Mouse (Mus musculus): ENCODE measurements at regions not wholly inside any gene's neighbourhood (a gene's known extent, or its start where the extent isn't known, plus 50 kb on each side); places are given as distances from the start of the nearest gene placed in this dataset.

DNA sequence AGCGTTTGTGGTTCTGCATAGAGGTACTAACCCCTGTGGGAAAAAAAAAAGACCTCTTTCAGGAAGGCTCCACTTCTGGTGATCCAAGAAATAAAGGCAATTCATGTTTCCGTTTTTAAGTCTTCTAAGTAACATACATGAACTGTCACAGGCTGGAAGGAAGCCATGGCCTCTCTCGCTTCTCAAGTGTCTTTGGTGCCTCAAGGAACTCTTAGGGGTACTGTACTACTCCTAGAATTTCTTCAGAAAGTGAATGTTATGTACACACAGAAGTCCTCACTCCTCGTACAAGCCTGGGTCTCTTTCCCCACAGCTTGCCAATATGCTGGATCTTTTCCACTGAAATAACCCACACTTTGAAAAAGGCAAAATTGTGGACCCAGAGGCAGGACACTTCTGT lies 858.1 kb downstream of the Gsdmc2 start:
- DNase-seq: no peak

GRCm38 (mm10) chr15:62986147-62986546 lies 858.8 kb downstream of the Gsdmc2 start:
- DNase-seq: no peak

DNA sequence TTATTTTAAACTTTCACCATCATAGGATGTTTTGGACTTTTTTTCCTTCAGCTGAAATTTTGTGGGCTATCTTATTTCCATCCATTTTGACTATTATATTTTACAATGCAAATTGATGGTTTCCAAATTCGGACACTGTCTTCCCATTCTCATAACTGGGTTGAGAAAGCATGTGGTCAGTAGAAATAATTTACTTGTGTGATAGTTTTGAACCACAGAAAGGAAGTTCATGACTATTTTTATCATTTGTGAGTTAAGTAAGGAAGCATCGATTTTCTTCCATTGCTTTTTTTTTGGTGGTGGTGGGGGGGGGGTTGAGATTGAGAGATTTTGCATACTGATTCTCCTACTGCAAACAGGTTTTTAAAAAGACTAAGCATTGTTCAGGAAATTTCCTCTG lies 874.4 kb downstream of the Gsdmc2 start:
- no peak for DNase-seq

DNA sequence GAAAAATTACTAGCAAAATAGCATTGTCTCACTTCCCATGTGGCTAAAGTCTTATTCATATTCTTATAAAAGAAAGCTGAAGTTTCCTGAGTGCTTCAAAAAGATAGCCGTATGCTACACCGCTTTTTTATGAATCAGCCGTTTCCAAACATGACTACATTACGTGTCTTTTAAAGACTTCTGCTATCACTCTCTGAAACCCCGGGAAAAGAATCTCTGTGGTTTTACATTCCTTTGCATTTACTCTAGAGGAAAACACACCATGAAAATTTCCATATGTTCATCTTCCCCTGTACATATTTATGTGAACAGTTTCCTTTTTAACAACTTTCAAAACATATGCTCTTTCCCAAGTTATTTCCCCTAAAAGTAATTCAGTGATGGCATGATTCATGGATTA lies 882.3 kb downstream of the Gsdmc2 start:
- no peak for DNase-seq

- DNase-seq: no peak
These were observed 884.4 kb downstream of the Gsdmc2 start for GRCm38 (mm10) chr15:62960623-62961022.

- no peak for DNase-seq
These were observed 886.3 kb downstream of the Gsdmc2 start for GRCm38 (mm10) chr15:62958506-62959330.

GRCm38 (mm10) chr15:62954889-62955288 lies 890.1 kb downstream of the Gsdmc2 start:
- DNase-seq: no peak

DNA sequence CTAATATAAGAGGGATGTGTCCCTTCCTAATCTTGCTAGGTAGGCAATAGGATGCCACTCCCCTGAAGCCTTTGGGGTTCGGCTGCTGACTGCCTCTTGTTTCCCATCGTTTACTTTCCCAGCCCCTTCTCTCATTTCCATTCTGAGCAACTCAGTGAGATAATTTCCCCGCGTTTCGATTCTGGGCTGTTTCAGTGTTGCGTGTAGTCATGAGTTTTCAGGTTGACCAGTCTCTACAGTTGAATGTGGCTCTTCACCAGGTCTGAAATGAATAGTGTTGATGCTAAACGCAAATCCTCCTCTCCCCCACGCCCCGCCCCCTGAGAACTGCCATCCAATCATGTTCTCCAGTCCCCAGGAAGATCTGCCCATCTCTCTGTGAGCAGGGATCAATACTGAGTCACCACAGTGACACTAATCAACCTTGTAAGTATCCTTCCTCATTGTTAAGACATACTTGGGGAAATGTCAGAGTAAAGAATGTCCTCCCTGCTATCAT lies 890.6 kb downstream of the Gsdmc2 start:
- DNase-seq: peak in 1 of 2 experiments; percentile 3

DNA sequence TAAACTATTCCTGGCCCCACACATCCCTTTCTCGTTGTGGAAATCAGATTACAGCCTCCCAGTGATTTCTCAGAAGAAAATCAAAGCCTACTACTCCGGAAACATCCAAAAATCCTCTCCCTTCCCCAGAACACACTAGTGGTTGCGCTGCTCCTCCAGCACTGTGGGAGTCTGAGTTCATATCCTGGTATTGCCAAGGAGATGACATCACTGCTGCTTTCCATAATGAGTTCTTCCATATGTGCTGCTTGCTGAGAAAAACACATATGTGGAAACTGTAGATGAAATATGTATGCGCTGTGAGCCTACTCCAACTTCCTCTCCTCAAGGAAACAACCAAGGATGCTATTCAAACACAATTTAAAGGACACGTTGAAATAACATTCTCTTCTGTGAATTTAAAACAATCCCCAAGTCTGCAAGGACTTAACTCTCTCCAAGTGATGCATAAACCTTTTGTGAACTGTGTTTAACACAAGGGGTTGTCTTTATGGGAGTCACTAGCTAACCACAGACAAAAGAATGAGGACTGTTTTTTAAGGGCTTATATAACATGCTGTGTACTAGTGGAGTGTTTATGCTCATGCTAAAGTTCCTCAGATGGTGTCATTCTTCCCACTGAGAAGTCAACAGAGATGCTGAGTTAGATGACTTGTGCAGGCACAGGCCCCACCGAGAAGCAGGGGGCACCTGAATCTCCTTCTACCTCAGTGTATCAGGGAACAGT lies 891.6 kb downstream of the Gsdmc2 start:
- DNase-seq: no peak

DNA sequence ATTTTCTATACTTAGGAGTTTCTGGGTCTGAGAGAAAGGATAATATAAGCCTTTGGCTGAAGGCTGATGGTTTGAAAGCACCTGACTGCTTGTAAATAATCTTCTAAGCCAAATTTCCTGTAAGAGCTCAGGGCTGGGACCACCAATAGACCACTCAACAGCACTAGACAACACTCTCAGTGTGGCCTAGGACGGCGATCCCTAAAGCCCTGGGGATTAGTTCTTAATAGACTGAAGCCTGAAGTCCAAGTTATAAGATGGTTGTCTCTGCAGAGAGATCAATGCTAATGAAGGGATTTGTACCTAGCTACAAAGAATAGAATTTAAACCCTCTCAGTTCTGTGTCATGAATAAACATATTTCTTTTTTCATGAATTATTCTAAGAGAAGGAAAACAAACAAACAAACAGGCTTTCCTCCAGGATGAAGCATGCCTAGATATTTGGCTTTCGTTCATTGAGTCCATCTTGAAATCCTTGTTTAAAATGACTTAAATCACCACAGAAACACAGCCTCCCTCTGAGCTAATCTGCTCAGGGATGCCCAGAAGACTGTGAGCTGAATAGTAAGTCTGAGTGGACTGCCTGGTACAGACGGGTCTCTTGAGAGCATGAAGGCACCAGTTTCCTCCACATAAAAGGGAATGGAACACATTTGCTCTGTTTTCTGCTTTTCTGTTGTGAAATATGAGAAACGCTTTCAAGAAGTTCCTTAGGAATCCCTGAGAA lies 892.3 kb downstream of the Gsdmc2 start:
- no peak for DNase-seq

DNA sequence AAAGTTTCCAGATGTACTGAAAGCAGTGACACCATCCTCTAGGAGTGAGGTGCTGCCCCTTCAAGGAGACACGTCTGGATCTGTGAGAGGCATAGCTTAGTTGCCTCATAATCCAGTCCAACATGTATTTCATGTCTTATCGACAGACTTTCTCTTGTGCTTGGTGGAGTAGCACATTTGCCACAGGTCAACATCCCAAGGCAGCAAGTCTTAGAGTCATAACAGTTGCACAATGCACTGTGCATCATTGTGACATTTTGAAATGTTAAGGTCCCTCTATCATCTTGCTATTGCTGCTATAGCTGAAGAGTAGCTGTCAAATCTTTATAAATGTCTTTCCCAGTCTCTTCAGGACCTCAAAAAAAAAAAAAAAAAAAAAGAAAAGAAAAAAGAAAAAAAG lies 905.6 kb downstream of the Gsdmc2 start:
- no peak for DNase-seq

DNA sequence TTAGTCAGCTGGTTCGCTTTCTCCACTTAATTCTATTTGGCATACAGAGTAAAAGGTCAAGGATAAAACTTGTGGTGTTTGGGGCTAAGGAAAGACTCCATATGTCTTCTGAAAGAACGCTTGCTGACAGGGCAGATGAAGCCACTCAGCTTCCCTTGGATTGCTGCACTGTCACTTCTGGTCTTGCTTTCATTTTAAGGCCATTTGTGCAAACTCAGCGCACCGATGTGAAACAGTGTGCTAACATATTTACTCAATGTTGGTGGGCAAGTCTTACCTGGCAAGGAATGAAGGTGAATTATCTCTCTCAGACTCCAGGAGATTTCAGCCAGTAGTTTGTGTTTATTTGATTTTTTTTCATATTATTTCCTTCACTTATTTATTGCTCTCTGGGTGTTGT lies 907.2 kb downstream of the Gsdmc2 start:
- no peak for DNase-seq

DNA sequence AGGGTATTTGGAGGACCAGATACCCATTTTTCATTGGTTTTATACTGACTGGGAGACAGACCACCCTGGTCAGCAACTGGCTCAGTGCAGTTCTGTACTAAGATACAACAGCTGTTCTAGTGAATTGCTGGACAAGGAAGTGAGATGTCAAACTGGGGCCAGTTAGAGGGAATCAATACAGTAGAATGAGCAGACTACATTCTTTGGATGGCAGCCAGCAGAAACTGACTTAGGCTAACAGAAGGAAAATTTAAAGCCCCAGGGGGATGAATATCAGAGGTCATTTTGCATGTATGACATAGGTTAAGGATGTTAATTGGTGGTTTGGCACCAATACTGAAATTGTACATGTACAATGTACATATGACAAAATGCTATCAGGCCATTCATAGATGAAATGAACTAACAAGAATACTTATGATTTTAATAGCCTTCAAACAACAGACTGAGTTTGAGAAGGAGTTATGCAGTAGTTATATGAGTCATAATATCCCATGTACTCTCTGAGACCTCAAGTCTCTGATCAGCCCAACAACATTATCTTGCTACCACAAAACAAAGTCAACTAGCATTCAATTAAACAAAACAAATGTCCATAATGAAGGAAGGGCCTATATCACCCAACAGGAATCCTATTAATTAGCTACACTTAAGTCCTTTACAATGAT lies 910.3 kb downstream of the Gsdmc2 start:
- DNase-seq: no peak

DNA sequence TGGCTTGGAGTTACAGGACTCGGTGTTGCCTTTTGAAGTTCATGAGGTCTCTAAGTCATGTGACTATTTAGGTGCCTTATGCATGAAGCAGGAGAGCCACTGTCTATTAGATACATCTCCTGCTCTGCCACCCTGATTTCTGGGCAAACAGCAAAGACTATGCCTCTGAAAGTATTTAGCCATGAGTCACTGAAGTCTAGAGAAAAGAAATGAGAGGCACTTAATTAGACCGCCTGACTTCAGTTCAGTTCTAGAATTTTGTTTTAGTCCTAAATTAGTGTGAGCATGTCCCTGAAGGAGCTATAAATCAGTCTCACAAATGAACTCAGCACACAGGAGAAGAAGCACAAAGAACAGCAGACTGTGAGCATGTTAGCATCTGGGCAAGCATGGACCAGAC lies 924.5 kb downstream of the Gsdmc2 start:
- DNase-seq: no peak

- DNase-seq: no peak
These were observed 925.7 kb downstream of the Gsdmc2 start for GRCm38 (mm10) chr15:62919264-62919663.

- DNase-seq: no peak
These were observed 936.6 kb downstream of the Gsdmc2 start for GRCm38 (mm10) chr15:62908379-62908778.

DNA sequence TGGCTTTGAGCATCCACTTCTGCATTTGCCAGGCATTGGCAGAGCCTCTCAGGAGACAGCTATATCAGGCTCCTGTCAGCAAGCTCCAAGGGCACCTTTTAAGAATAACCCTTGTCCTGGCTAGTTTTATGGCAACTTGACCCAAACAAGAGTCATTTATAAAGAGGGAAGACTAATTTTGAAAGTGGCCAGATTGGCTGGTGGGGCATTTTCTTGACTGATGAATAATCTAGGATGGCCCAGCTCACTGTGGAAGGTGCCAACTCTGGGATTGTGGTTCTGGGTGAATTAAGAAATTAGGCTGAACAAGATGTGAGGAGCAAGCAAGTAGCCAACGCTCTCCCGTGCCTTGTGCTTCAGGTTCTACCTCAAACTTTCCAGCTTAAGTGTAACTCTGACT lies 937.8 kb downstream of the Gsdmc2 start:
- no peak for DNase-seq

- DNase-seq: peak; percentile 81 to 91
These were observed 941.7 kb downstream of the Gsdmc2 start for GRCm38 (mm10) chr15:62903047-62903822.

DNA sequence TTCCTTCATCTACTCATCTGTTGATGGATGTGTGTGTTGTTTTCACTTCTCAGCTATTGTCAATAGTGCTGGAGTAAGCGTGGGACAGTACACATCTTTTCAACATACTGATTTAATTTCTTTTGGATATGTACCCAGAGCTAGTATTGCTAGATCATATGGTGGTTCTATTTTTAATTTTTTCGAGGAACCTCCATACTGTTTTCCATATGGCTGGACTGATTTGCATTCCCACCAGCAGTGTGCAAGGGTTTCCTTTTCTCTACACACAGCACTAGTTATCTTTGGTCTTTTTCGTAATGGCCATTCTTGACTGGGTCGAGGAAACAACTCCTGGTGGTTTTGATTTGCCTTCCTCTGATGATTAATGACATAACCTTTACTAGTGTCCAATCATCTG lies 943.0 kb downstream of the Gsdmc2 start:
- no peak for DNase-seq

- DNase-seq: no peak
These were observed 955.2 kb downstream of the Gsdmc2 start for GRCm38 (mm10) chr15:62889798-62890197.

DNA sequence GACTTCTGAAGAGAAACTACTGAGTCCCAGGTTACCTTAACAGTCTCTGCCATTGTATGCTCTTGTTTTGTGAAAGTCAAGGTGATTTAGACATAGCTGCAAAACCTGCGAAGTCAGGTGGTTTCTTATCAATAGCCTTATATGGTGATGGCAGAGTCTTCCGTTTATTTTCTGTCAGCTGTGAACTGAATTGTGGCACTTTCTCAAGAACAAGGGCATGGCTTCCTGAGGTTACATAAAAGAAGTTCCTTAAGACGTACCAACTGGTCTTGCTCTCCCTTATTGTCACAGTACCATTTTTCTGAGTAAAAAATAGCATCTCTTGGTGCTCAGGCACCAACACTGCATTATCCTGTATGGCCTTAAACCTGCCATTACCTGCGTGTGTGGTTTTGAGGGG lies 959.6 kb downstream of the Gsdmc2 start:
- DNase-seq: no peak

All from cerebellum, postnatal 25 days (tissue).